Mouse (Mus musculus): Measurements from ENCODE around the gene Gdf11. TPM values are rescaled to one million over a fixed set of nuclear protein-coding genes. Genes with fewer than 3 reads are reported as not detected.

Gdf11 gene
- polyA plus RNA-seq, 1 experiment from 2014 or later = 3.0 TPM

DNA sequence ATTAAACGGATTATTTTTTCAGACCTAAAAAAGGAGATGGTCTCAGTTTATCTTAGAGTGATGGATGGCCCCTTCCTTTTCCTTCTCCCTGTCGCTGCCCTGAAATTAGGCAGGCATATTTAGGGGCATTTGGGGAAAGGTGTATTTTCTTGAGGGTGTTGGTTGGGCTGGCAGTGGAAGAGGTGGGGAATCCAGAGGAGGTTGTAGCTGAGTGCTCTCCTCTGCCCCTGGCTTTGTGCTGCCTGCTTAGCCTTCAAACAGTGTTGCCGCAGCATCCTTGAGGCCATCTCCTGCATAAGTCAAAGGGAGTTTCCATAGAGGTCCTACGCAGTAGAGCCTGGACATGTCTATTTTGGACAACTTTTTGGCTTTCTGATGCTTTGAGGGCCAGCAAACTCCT lies 21.3 kb upstream of the Gdf11 start:
- Histone ChIP-seq H3K4me3 (ENCODE audit: low read length) (no peak overlapping the region), H3K27ac (ENCODE audit: low read length) (no peak overlapping the region), H3K9ac (ENCODE audit: low read length) (0 out of 2 replicates have a peak overlapping the region, but pooled peaks have one; percentile 4), H3K4me1 (replicated peaks; ENCODE audit: control insufficient read depth, insufficient read depth, low read length) (peaks cover 17% of the 10 kb centered on the region; the same call in 1 of the 2 replicates), H3K27me3 (ENCODE audit: control insufficient read depth, insufficient read depth, low read depth, low read length) (no peaks in the 10 kb centered on the region), H3K36me3 (ENCODE audit: control insufficient read depth, insufficient read depth, low read length) (peaks cover 13% of the 10 kb centered on the region), H3K9me3 (ENCODE audit: control insufficient read depth, low read length) (no peaks in the 10 kb centered on the region), H3K4me2 (ENCODE audit: low read depth, low read length) (no peak overlapping the region)
- no peak for ATAC-seq (ENCODE audit: low read depth)
- 73% methylated on average over 4 of the region's 4 CpGs for WGBS

DNA sequence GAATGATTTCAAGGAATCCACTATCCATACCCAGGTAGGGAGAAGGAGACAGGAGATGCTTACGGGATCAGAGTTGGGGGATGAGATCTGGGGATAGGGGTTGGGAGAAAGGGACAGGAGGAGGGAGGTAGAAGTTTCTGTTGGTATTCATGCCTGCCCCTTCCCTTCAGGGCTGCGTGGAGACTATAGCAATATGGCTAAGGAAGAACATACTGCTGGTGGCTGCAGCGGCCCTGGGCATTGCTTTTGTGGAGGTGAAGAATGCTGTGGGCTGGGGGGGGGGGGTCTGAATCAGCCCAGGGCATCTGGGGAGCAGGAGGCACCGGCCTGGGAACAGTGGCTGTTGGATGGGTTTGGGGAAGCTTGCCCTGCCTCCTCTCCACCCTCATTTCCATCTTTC lies 20.8 kb upstream of the Gdf11 start:
- Histone ChIP-seq H3K4me2 (ENCODE audit: low read depth, low read length) (no peak overlapping the region), H3K4me3 (ENCODE audit: low read length) (no peak overlapping the region), H3K9ac (ENCODE audit: low read length) (no peak overlapping the region), H3K27me3 (ENCODE audit: control insufficient read depth, insufficient read depth, low read depth, low read length) (no peaks in the 10 kb centered on the region), H3K36me3 (ENCODE audit: control insufficient read depth, insufficient read depth, low read length) (peaks cover 11% of the 10 kb centered on the region), H3K4me1 (replicated peaks; ENCODE audit: control insufficient read depth, insufficient read depth, low read length) (peaks cover 17% of the 10 kb centered on the region; the same call in 1 of the 2 replicates), H3K9me3 (ENCODE audit: control insufficient read depth, low read length) (no peaks in the 10 kb centered on the region), H3K27ac (ENCODE audit: low read length) (no peak overlapping the region)
- ATAC-seq (ENCODE audit: low read depth) = no peak
- 77% methylated on average over 4 of the region's 4 CpGs for WGBS

DNA sequence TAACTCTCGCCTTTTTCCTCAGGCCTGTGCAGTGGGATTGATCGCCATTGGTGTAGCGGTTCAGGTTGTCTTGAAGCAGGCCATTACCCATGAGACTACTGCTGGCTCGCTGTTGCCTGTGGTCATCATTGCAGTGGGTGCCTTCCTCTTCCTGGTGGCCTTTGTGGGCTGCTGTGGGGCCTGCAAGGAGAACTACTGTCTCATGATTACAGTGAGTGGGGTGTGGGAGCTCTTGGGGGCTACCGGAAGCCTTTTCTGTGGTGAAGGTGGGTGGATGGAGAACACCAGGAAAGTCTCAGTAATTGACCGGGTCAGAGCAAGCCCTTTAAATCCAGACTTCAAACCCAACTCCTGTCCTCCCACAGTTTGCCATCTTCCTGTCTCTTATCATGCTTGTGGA lies 19.9 kb upstream of the Gdf11 start:
- no peak for ATAC-seq (ENCODE audit: low read depth)
- no peak overlapping the region; the same call in 1 of the 2 replicates for H3K4me3 ChIP-seq (ENCODE audit: low read length)
- H3K4me1 ChIP-seq (replicated peaks; ENCODE audit: control insufficient read depth, insufficient read depth, low read length) = peaks cover 17% of the 10 kb centered on the region; the same call in 1 of the 2 replicates
- no peaks in the 10 kb centered on the region for H3K27me3 ChIP-seq (ENCODE audit: control insufficient read depth, insufficient read depth, low read depth, low read length)
- no peak overlapping the region for H3K27ac ChIP-seq (ENCODE audit: low read length)
- WGBS = 89% methylated on average over 6 of the region's 6 CpGs
- no peak overlapping the region; the same call in 1 of the 2 replicates for H3K9ac ChIP-seq (ENCODE audit: low read length)
- H3K4me2 ChIP-seq (ENCODE audit: low read depth, low read length) = peak overlapping the region; percentile 84
- H3K36me3 ChIP-seq (ENCODE audit: control insufficient read depth, insufficient read depth, low read length) = peaks cover 10% of the 10 kb centered on the region
- no peaks in the 10 kb centered on the region for H3K9me3 ChIP-seq (ENCODE audit: control insufficient read depth, low read length)

DNA sequence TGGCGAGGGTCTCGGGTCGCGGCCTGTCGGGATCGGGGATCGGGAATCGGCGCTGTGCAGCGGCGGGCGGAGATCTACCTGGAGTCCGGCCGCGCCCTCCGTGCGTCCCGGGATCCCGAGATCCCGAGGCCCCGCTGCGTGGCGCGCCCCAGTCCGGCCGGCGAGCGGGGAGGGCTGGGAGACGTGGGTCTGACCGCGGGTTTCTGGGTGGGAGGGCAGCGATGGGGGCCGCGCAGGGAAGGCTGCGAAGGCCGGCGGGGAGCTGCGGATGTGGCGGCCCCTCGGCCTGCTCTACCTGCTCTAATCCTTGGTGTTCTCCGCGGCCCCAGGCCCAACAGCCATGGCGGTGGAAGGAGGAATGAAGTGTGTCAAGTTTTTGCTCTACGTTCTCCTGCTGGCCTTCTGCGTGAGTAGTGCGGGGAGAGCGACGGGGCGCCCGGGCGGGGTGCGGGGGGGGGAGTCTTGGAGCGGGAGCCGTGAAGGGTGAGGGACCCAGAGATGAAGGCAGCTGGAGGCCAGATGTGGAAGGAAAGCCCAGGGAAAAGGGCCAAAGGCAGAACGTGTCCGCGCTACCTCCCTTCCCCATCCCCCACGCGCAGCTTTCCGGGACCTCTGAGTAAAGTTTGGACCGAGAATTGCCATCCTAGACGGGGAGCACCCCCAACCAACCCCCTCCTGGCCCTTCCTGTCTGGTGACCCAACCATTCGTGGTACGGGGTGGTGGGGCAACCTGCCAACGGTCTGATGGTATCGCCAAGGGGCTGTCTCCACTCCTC lies 18.7 kb upstream of the Gdf11 start:
- Histone ChIP-seq H3K9me3 (ENCODE audit: control insufficient read depth, low read length) (no peaks in the 10 kb centered on the region), H3K9ac (ENCODE audit: low read length) (peak overlapping the region; percentile 95), H3K27me3 (ENCODE audit: control insufficient read depth, insufficient read depth, low read depth, low read length) (no peaks in the 10 kb centered on the region), H3K36me3 (ENCODE audit: control insufficient read depth, insufficient read depth, low read length) (peaks cover 10% of the 10 kb centered on the region), H3K4me3 (ENCODE audit: low read length) (peak overlapping the region; percentile 91), H3K4me2 (ENCODE audit: low read depth, low read length) (peak overlapping the region; percentile 84), H3K27ac (ENCODE audit: low read length) (peak overlapping the region; percentile 91), H3K4me1 (replicated peaks; ENCODE audit: control insufficient read depth, insufficient read depth, low read length) (peaks cover 17% of the 10 kb centered on the region; the same call in 1 of the 2 replicates)
- peak; percentile 49 for ATAC-seq (ENCODE audit: low read depth)
- 2% methylated on average over 49 of the region's 66 CpGs for WGBS

DNA sequence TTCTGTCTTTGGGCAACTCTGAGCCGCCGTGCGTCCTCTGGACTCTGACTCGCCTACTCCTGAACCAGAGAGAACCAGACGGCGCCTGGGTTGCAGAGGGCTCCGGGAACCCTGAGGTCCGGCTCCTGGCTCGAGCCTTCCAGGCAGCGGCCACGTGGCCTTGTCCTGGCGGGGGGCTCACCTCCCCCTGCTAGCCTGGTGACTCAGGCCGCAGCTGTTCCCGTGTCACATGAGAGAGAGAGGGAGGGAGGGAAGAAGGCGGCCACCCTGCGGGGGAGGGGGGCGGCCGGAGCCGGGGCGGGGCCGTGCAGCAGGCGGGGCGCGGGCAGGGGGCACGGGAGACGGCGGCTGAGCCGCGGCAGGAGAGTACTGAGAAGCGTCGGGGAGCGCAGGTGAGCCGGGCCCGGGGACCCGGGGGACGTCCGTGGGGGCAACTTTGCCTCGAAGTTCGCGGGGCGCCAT lies 18.1 kb upstream of the Gdf11 start:
- Histone ChIP-seq H3K9ac (ENCODE audit: low read length) (peak overlapping the region; percentile 95), H3K9me3 (ENCODE audit: control insufficient read depth, low read length) (no peaks in the 10 kb centered on the region), H3K27ac (ENCODE audit: low read length) (peak overlapping the region; percentile 91), H3K36me3 (ENCODE audit: control insufficient read depth, insufficient read depth, low read length) (peaks cover 9% of the 10 kb centered on the region), H3K4me3 (ENCODE audit: low read length) (peak overlapping the region; percentile 91), H3K4me1 (replicated peaks; ENCODE audit: control insufficient read depth, insufficient read depth, low read length) (peaks cover 17% of the 10 kb centered on the region; the same call in 1 of the 2 replicates), H3K4me2 (ENCODE audit: low read depth, low read length) (peak overlapping the region; percentile 84), H3K27me3 (ENCODE audit: control insufficient read depth, insufficient read depth, low read depth, low read length) (no peaks in the 10 kb centered on the region)
- peak; percentile 92 for ATAC-seq (ENCODE audit: low read depth)
- WGBS = 1% methylated on average over 38 of the region's 41 CpGs

DNA sequence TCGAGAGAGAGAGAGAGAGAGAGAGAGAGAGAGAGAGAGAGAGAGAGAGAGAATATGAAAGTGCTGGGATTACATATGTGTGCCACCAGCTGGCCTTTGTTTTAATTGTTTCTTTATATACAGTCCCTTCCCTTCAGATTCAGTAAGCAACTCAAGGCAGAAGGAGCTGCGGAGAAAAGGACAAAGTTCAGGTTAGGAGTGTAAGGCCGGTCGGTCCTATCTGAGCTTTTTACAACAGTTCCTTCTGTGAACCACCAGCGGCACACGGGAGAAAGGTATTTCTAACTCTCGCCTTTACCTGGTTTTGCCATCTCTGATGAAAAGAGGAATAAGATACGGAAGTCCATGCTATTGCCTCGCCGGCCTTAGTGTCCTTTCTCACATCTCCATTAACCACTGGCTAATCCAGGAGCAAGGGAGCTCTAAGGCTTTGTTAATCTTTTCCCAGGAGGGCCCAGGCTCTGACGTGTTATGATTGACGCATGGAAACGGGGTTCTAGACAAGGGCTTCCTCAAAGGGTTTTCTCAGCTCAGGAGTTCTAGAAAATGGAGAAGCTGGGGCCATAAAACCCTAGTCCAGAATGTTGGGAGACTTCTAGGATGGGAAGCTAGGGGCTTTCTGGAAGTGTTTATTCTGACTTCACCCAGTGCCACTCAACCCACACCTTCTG lies 17.4 kb upstream of the Gdf11 start:
- Histone ChIP-seq H3K9me3 (ENCODE audit: control insufficient read depth, low read length) (no peaks in the 10 kb centered on the region), H3K4me2 (ENCODE audit: low read depth, low read length) (peak overlapping the region; percentile 84), H3K27me3 (ENCODE audit: control insufficient read depth, insufficient read depth, low read depth, low read length) (no peaks in the 10 kb centered on the region), H3K4me1 (replicated peaks; ENCODE audit: control insufficient read depth, insufficient read depth, low read length) (peaks cover 17% of the 10 kb centered on the region; the same call in 1 of the 2 replicates), H3K4me3 (ENCODE audit: low read length) (peak overlapping the region; percentile 91), H3K36me3 (ENCODE audit: control insufficient read depth, insufficient read depth, low read length) (peaks cover 4% of the 10 kb centered on the region; the same call in 1 of the 2 replicates), H3K27ac (ENCODE audit: low read length) (peak overlapping the region; percentile 91), H3K9ac (ENCODE audit: low read length) (peak overlapping the region; percentile 95)
- WGBS = 54% methylated on average over 13 of the region's 13 CpGs
- no peak for ATAC-seq (ENCODE audit: low read depth)

DNA sequence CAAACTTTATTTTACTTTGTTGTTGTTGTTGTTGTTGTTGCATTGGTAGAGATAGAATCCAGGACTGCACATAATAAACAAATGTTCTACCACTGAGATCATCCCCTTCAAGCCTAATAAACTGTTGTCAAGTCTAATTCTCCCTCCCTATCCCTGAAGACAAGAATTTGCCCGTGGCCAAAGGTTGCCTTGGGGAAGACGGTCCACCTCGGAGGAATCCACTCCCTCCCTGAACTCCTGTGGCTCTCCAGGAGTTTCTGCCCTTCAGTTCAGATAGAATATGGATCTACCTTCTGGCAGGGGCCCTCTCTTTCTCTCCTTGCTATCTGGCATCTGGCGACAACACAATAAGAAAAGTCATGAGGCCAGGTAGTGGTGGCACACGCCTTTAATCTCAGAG lies 13.3 kb upstream of the Gdf11 start:
- Histone ChIP-seq H3K36me3 (ENCODE audit: control insufficient read depth, insufficient read depth, low read length) (no peaks in the 10 kb centered on the region), H3K27me3 (ENCODE audit: control insufficient read depth, insufficient read depth, low read depth, low read length) (no peaks in the 10 kb centered on the region), H3K4me3 (ENCODE audit: low read length) (no peak overlapping the region), H3K27ac (ENCODE audit: low read length) (no peak overlapping the region), H3K4me1 (replicated peaks; ENCODE audit: control insufficient read depth, insufficient read depth, low read length) (peaks cover 6% of the 10 kb centered on the region; the same call in 1 of the 2 replicates), H3K4me2 (ENCODE audit: low read depth, low read length) (no peak overlapping the region), H3K9me3 (ENCODE audit: control insufficient read depth, low read length) (no peaks in the 10 kb centered on the region), H3K9ac (ENCODE audit: low read length) (no peak overlapping the region)
- WGBS = 79% methylated on average over 5 of the region's 5 CpGs
- ATAC-seq (ENCODE audit: low read depth) = no peak

DNA sequence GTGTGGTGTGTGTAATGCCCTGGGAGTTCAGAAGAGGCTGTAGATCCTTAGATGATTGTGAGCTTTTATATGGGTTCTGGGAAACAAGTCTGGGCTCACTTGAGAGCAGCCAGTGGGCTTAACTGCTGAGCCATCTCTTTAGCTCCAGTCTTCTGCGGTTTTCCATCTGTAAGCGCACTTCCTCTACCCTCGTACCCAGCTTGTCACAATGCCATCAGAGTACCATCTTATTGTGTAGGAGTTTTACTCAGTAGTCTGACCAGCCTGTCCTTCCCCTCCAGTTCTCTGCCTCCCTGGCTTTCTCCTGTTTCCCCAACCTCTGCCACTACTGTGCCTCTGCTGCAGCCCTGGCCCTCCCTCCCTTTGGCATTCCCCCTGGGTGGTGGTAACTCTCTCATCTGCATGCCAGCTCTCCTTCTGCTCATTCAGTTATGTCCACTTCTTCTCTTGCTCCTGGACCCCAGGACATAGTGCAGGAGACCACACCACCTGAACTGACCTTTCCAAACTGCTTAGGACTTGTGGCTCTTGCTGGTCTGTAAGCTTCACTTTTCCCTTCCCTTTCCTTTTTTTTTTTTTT lies 11.0 kb upstream of the Gdf11 start:
- 80% methylated on average over 3 of the region's 3 CpGs for WGBS
- no peak overlapping the region for H3K27ac ChIP-seq (ENCODE audit: low read length)

DNA sequence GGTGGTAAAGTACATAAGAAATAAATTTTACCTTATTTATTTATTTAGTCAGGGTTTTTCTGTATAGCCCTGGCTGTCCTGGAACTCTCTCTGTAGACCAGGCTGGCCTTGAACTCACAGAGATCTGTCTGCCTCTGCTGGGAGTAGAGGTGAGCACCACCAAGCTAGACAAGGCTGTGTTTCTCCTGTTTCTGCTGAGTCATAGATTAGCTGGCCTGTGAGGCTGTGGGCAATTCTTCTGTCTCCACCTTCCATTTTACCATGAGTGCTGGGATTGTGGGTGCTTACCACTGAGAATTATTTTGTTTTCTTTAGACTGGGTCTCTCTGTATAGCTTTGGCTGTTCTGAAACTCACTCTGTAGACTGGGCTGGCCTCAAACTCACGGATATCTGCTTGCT lies 9.9 kb upstream of the Gdf11 start:
- Histone ChIP-seq H3K4me3 (ENCODE audit: low read length) (no peak overlapping the region), H3K36me3 (ENCODE audit: control insufficient read depth, insufficient read depth, low read length) (no peaks in the 10 kb centered on the region), H3K9ac (ENCODE audit: low read length) (no peak overlapping the region)

More for the DNA sequence above, 11.0 kb upstream of the Gdf11 start:
- Histone ChIP-seq H3K36me3 (ENCODE audit: control insufficient read depth, insufficient read depth, low read length) (no peaks in the 10 kb centered on the region), H3K9ac (ENCODE audit: low read length) (no peak overlapping the region), H3K4me1 (replicated peaks; ENCODE audit: control insufficient read depth, insufficient read depth, low read length) (no peaks in the 10 kb centered on the region), H3K4me3 (ENCODE audit: low read length) (no peak overlapping the region), H3K4me2 (ENCODE audit: low read depth, low read length) (no peak overlapping the region), H3K27me3 (ENCODE audit: control insufficient read depth, insufficient read depth, low read depth, low read length) (no peaks in the 10 kb centered on the region), H3K9me3 (ENCODE audit: control insufficient read depth, low read length) (no peaks in the 10 kb centered on the region)
- ATAC-seq (ENCODE audit: low read depth) = no peak

More for the DNA sequence above, 9.9 kb upstream of the Gdf11 start:
- Histone ChIP-seq H3K9me3 (ENCODE audit: control insufficient read depth, low read length) (no peaks in the 10 kb centered on the region), H3K27me3 (ENCODE audit: control insufficient read depth, insufficient read depth, low read depth, low read length) (peaks cover 3% of the 10 kb centered on the region; the same call in 1 of the 2 replicates), H3K4me1 (replicated peaks; ENCODE audit: control insufficient read depth, insufficient read depth, low read length) (peaks cover 6% of the 10 kb centered on the region), H3K4me2 (ENCODE audit: low read depth, low read length) (no peak overlapping the region), H3K27ac (ENCODE audit: low read length) (no peak overlapping the region)
- 79% methylated on average over 1 of the region's 1 CpGs for WGBS
- no peak for ATAC-seq (ENCODE audit: low read depth)
